Mouse (Mus musculus): ENCODE measurements around the gene Map3k7cl. TPM values are rescaled to one million over a fixed set of nuclear protein-coding genes. Genes with fewer than 3 reads are reported as not detected.

Map3k7cl gene
- total and polyA plus RNA-seq, 2 experiments from 2014 or later: 0.14 to 0.26 TPM

- H3K9ac ChIP-seq (replicated peaks; ENCODE audit: low read length): no peak overlapping the region
These were observed 58.3 kb downstream of the Map3k7cl start for GRCm38 (mm10) chr16:87611420-87611819.

GRCm38 (mm10) chr16:87612218-87612838, 59.2 kb downstream of the Map3k7cl start:
- no peaks in the 10 kb centered on the region for H3K36me3 ChIP-seq (ENCODE audit: insufficient read depth, low read length)
- no peak overlapping the region for H3K4me3 ChIP-seq (ENCODE audit: low read length)
- no peak overlapping the region for H3K4me2 ChIP-seq (ENCODE audit: low read depth, low read length)
- no peak for DNase-seq (ENCODE audit: low spot score)
- H3K27ac ChIP-seq: no peak overlapping the region
- H3K4me1 ChIP-seq (ENCODE audit: insufficient read depth, low read length): no peaks in the 10 kb centered on the region
- no peaks in the 10 kb centered on the region for H3K9me3 ChIP-seq (ENCODE audit: low read length)
- 85% methylated on average over 15 of the region's 15 CpGs for WGBS
- ATAC-seq: no peak
- no peak for TF ChIP-seq CTCF (IDR thresholded peaks at IDR 0.05; ENCODE audit: low read depth)
- H3K9ac ChIP-seq (replicated peaks; ENCODE audit: low read length): no peak overlapping the region
- H3K27me3 ChIP-seq (ENCODE audit: insufficient read depth, low read length): no peaks in the 10 kb centered on the region

More at GRCm38 (mm10) chr16:87611420-87611819, 58.3 kb downstream of the Map3k7cl start:
- Histone ChIP-seq H3K4me3 (ENCODE audit: low read length) (no peak overlapping the region), H3K4me2 (ENCODE audit: low read depth, low read length) (no peak overlapping the region), H3K27ac (no peak overlapping the region), H3K4me1 (ENCODE audit: insufficient read depth, low read length) (no peaks in the 10 kb centered on the region), H3K9me3 (ENCODE audit: low read length) (no peaks in the 10 kb centered on the region), H3K27me3 (ENCODE audit: insufficient read depth, low read length) (no peaks in the 10 kb centered on the region), H3K36me3 (ENCODE audit: insufficient read depth, low read length) (no peaks in the 10 kb centered on the region)
- DNase-seq (ENCODE audit: low spot score) (no peak), ATAC-seq (no peak)
- 84% methylated on average over 14 of the region's 14 CpGs for WGBS
- TF ChIP-seq CTCF (IDR thresholded peaks at IDR 0.05; ENCODE audit: low read depth): no peak

- Histone ChIP-seq H3K9me3 (ENCODE audit: low read length) (no peaks in the 10 kb centered on the region), H3K27me3 (ENCODE audit: insufficient read depth, low read length) (no peaks in the 10 kb centered on the region), H3K4me3 (ENCODE audit: low read length) (no peak overlapping the region), H3K27ac (no peak overlapping the region), H3K4me1 (ENCODE audit: insufficient read depth, low read length) (no peaks in the 10 kb centered on the region), H3K9ac (replicated peaks; ENCODE audit: low read length) (no peak overlapping the region), H3K36me3 (ENCODE audit: insufficient read depth, low read length) (no peaks in the 10 kb centered on the region), H3K4me2 (ENCODE audit: low read depth, low read length) (no peak overlapping the region)
- DNase-seq (ENCODE audit: low spot score) (no peak), ATAC-seq (no peak; the same call in 1 of the 2 replicates)
- TF ChIP-seq CTCF (IDR thresholded peaks at IDR 0.05; ENCODE audit: low read depth): no peak
- WGBS: 90% methylated on average over 6 of the region's 6 CpGs
These were observed 64.2 kb downstream of the Map3k7cl start for GRCm38 (mm10) chr16:87617377-87617776.

- WGBS: 93% methylated on average over 3 of the region's 3 CpGs
- no peaks in the 10 kb centered on the region for H3K9me3 ChIP-seq (ENCODE audit: low read length)
- DNase-seq (ENCODE audit: low spot score) (no peak), ATAC-seq (no peak)
- H3K27me3 ChIP-seq (ENCODE audit: insufficient read depth, low read length): no peaks in the 10 kb centered on the region
- no peak overlapping the region for H3K4me3 ChIP-seq (ENCODE audit: low read length)
- no peak for TF ChIP-seq CTCF (IDR thresholded peaks at IDR 0.05; ENCODE audit: low read depth)
- no peak overlapping the region for H3K27ac ChIP-seq
- H3K9ac ChIP-seq (replicated peaks; ENCODE audit: low read length): no peak overlapping the region
- no peaks in the 10 kb centered on the region for H3K4me1 ChIP-seq (ENCODE audit: insufficient read depth, low read length)
- H3K4me2 ChIP-seq (ENCODE audit: low read depth, low read length): no peak overlapping the region
- H3K36me3 ChIP-seq (ENCODE audit: insufficient read depth, low read length): no peaks in the 10 kb centered on the region
These were observed 68.1 kb downstream of the Map3k7cl start for GRCm38 (mm10) chr16:87621246-87621645.

GRCm38 (mm10) chr16:87623881-87624280, 70.8 kb downstream of the Map3k7cl start:
- H3K4me3 ChIP-seq (ENCODE audit: low read length): no peak overlapping the region
- no peak for TF ChIP-seq CTCF (IDR thresholded peaks at IDR 0.05; ENCODE audit: low read depth)
- H3K9me3 ChIP-seq (ENCODE audit: low read length): peaks cover 3% of the 10 kb centered on the region; the same call in 1 of the 2 replicates
- no peak overlapping the region for H3K27ac ChIP-seq
- no peaks in the 10 kb centered on the region for H3K36me3 ChIP-seq (ENCODE audit: insufficient read depth, low read length)
- H3K4me1 ChIP-seq (ENCODE audit: insufficient read depth, low read length): no peaks in the 10 kb centered on the region
- ATAC-seq (no peak), DNase-seq (ENCODE audit: low spot score) (no peak)
- H3K4me2 ChIP-seq (ENCODE audit: low read depth, low read length): no peak overlapping the region
- no peaks in the 10 kb centered on the region for H3K27me3 ChIP-seq (ENCODE audit: insufficient read depth, low read length)
- 89% methylated on average over 5 of the region's 5 CpGs for WGBS
- H3K9ac ChIP-seq (replicated peaks; ENCODE audit: low read length): no peak overlapping the region

- DNase-seq (ENCODE audit: low spot score) (no peak), ATAC-seq (no peak)
- H3K27me3 ChIP-seq (ENCODE audit: insufficient read depth, low read length): no peaks in the 10 kb centered on the region
- TF ChIP-seq CTCF (IDR thresholded peaks at IDR 0.05; ENCODE audit: low read depth): no peak
- 91% methylated on average over 2 of the region's 2 CpGs for WGBS
- H3K36me3 ChIP-seq (ENCODE audit: insufficient read depth, low read length): no peaks in the 10 kb centered on the region
- no peak overlapping the region for H3K4me3 ChIP-seq (ENCODE audit: low read length)
- no peak overlapping the region for H3K27ac ChIP-seq
- no peak overlapping the region for H3K4me2 ChIP-seq (ENCODE audit: low read depth, low read length)
- no peaks in the 10 kb centered on the region for H3K4me1 ChIP-seq (ENCODE audit: insufficient read depth, low read length)
- no peak overlapping the region for H3K9ac ChIP-seq (replicated peaks; ENCODE audit: low read length)
- H3K9me3 ChIP-seq (ENCODE audit: low read length): peaks cover 3% of the 10 kb centered on the region; the same call in 1 of the 2 replicates
These were observed 71.8 kb downstream of the Map3k7cl start for GRCm38 (mm10) chr16:87624937-87625336.

GRCm38 (mm10) chr16:87625341-87625740, 72.2 kb downstream of the Map3k7cl start:
- no peak for TF ChIP-seq CTCF (IDR thresholded peaks at IDR 0.05; ENCODE audit: low read depth)
- Histone ChIP-seq H3K9ac (replicated peaks; ENCODE audit: low read length) (no peak overlapping the region), H3K4me2 (ENCODE audit: low read depth, low read length) (no peak overlapping the region), H3K36me3 (ENCODE audit: insufficient read depth, low read length) (no peaks in the 10 kb centered on the region), H3K4me3 (ENCODE audit: low read length) (no peak overlapping the region), H3K9me3 (ENCODE audit: low read length) (peaks cover 3% of the 10 kb centered on the region; the same call in 1 of the 2 replicates), H3K4me1 (ENCODE audit: insufficient read depth, low read length) (no peaks in the 10 kb centered on the region), H3K27me3 (ENCODE audit: insufficient read depth, low read length) (no peaks in the 10 kb centered on the region), H3K27ac (no peak overlapping the region)
- DNase-seq (ENCODE audit: low spot score) (no peak), ATAC-seq (no peak)
- WGBS: 86% methylated on average over 3 of the region's 3 CpGs
